Mouse (Mus musculus) frontal cortex, adult (tissue): Measurements from ENCODE around the gene Vmn2r91.
"Not testable (repeated sequence)": the region's sequence is repeated elsewhere in the genome, so short reads cannot be mapped to it uniquely, and the experiment has no call there.

Experiments
- ATAC-seq: cut with Nextera tagmentation; 2 replicates; pipeline ENCODE4 v1.9.2; 2017; ENCODE audit warnings: mild to moderate bottlenecking, moderate library complexity, mixed read lengths; ENCODE audit not compliant: low TSS enrichment

The Vmn2r91 gene

DNA sequence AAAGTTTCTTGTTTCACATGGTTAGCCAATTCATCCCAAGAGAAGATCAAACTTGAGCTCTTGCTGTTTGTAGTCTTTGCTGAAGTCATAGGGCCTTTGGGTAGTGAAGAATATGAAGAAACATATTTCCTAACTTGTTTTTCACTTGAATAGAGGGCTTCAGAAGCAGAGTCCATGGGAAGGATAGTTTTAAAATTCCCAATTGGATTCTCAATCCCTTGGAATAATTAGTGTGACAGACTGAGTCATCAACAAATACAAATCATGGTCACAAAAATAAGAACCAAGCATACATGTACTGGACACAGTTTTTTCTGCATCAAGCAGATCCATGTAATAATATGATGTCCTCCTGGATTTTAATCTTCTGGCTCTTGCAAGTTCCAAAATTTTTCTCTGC lies at the start of gene Vmn2r91:
TSS of gene Vmn2r91 (plus strand) at position 301 of the 400 bp plus-strand sequence.
- ATAC-seq = not testable (repeated sequence)

DNA sequence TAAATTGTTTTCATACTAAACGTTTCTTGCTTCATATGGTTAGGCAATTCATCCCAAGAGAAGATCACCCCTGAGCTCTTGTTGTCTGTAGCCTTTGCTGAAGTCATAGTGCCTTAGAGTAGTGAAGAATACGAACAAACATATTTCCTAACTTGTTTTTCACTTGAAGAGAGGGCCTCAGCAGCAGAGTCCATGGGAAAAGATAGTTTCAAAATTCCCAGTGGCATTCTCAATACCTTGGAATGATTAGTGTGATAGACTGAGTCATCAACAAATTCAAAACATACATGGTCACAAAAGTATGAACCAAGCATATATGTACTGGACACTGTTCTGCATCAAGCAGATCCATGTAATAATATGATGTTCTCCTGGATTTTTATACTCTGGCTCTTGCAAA lies 35.7 kb upstream of the Vmn2r91 start, which contains the start of gene Vmn2r124:
TSS of gene Vmn2r124 (plus strand) at position 301 of the 400 bp plus-strand sequence.
- ATAC-seq = no peak

DNA sequence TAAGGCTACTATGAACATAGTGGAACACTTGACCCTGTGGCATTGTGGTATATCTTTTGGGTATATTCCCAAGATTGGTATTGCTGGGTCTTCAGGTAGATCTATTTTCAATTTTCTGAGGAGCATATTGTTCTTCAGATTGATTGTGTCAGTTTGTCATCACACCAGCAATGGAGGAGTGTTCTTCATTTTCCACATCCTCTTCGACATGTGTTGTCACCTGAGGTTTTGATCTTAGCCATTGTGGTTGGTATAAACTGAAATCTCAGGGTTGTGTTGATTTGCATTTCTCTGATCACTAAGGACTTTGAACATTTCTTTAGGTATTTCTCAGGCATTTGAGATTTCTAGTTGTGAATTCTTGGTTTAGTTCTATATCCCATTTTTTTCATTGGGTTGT lies 10.8 kb downstream of the Vmn2r91 start:
- not testable (repeated sequence) for ATAC-seq

DNA sequence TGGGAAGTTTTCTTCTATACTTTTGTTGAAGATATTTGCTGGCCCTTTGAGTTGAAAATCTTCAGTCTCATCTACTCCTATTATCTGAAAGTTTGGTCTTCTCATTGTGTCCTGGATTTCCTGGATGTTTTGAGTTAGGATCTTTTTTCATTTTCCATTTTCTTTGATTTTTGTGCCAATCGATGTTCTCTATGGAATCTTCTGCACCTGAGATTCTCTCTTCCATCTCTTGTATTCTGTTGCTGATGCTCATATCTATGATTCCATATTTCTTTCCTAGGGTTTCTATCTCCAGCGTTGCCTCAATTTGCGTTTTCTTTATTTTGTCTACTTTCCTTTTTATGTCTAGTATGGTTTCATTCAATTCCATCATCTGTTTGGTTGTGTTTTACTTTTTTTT lies 17.4 kb downstream of the Vmn2r91 start:
- ATAC-seq = not testable (repeated sequence)

DNA sequence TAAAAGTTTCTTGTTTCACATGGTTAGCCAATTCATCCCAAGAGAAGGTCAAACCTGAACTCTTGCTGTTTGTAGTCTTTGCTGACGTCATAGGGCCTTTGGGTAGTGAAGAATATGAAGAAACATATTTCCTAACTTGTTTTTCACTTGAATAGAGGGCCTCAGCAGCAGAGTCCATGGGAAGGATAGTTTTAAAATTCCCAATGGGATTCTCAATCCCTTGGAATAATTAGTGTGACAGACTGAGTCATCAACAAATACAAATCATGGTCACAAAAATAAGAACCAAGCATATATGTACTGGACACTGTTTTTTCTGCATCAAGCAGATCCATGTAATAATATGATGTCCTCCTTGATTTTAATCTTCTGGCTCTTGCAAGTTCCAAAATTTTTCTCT lies 66.8 kb downstream of the Vmn2r91 start, which contains the start of gene Vmn2r92:
TSS of gene Vmn2r92 (plus strand) at position 301 of the 400 bp plus-strand sequence.
- ATAC-seq = not testable (repeated sequence)

DNA sequence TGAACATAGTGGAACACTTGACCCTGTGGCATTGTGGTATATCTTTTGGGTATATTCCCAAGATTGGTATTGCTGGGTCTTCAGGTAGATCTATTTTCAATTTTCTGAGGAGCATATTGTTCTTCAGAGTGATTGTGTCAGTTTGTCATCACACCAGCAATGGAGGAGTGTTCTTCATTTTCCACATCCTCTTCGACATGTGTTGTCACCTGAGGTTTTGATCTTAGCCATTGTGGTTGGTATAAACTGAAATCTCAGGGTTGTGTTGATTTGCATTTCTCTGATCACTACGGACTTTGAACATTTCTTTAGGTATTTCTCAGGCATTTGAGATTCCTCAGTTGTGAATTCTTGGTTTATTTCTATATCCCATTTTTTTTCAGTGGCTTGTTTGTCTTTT lies 76.4 kb downstream of the Vmn2r91 start:
- not testable (repeated sequence) for ATAC-seq
